Mouse (Mus musculus): ENCODE data around the gene Mbd3.

Gene Mbd3

DNA sequence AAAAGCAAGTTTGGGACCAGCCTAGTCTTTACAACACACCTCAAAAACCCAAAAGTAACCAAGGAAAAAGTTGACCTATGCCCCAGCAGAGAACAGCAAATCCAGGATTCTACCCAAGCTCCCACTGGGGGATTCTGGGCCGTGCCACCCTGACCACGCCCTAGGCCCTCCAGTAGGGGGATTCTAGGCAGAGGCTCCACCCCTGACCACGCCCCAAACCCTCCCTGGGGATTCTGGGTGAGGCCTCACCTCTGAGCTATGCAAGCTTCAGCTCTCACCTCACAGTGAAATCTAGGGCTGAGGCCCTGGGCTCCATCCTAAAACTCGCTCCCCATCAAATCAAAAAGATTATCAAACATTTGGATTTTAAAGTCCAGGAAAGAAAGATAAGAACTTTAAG, 24.2 kb upstream of the Mbd3 start:
- no peak for DNase-seq (ENCODE audit: extremely low spot score, low spot score)

DNA sequence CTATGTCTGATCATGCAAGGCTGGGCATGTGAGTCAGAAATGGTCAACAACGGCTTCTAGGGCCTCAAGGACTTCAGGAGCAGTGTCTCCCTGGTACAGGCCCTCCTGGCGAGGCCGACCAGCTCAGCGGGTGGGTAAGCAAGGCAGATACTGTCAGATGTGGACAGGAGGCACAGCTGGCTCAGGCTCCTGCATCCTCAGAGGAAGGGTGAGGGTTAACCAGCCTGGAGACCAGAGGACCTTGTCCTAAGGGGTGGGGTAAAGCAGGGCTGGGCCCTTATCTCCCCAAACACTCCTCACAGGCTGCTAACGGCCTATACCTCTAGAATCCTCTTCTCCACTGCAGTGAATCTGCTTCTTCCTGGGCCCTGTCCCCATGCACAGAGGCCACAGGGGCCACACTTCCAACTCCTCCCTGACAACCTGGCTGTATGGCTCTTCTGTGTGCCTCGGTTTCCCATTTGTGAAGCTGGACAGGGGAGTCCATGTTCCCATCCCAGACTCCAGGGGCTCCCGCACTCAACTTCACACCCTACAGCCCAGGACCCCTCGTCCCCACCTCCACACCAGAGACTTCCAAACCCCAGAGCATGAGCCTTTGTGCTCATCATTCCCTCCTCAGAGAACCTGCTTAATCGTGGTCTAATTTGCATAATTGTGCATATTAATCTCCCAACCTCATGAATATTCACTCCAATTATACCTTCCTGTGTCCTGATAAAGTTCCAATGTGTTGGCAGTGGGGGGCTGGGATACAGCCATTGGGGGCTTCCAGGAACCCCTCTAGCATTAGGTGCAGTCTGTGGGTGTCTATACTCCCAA, 22.5 kb upstream of the Mbd3 start:
- DNase-seq (ENCODE audit: extremely low spot score, low spot score): no peak

DNA sequence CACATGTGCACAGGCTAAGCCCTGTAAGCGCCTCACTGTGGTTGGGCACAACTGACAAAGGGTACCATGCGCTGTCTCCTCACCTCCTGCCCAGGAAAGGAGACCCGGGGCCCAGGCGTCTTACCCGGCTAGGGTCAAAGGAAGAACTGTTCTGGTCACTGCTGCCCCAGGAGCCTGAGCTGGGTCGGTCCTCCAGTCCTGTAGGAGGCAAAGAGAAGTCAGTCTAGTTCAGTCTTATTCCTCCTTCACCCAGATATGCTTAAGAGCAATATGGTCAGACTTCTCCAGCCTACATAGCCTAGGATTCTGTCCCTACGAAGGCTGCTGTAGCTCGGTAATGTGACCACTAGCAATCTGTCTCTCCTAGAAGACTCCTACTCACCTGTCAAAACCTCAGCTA, 21.9 kb upstream of the Mbd3 start:
- no peak for DNase-seq (ENCODE audit: extremely low spot score, low spot score)

DNA sequence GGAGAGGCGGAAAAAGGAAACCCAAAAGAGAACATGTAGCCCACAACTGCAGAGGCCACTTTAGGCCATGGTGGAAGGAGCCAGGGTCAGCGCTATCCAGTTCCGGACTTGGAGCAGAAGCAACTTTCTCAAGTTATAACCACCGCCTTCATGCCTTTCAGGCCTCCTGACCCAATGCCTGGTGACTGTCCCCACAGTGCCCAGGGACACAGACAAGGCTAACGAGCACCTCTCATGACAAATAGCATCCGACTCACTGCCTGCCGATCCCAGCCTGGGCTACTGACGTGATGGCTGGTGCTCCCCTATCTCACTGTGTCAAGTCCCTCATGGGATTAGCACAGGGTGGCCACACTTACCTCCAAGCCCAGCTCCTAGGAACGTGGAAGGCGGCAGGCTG, 21.4 kb upstream of the Mbd3 start:
- DNase-seq (ENCODE audit: extremely low spot score, low spot score): no peak

DNA sequence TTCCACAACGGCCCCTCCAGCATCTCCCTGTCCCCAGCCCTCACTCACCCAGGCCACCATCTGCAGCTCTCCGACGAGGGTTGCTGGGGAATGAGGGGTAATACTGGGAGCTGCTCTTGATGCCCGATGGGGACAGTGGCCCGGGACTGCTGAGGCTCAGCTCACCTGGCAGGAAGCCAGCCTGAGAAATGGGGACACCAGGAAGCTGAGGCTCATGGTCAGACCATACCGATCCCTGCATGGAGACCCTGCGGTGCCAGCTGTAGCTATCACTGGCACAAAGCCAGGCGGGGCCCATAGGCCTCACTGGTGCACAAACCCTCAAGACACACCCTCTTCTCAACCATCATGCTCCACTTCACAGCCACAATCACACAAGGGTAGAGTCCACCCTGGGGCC, 20.1 kb upstream of the Mbd3 start:
- DNase-seq (ENCODE audit: extremely low spot score, low spot score): no peak

DNA sequence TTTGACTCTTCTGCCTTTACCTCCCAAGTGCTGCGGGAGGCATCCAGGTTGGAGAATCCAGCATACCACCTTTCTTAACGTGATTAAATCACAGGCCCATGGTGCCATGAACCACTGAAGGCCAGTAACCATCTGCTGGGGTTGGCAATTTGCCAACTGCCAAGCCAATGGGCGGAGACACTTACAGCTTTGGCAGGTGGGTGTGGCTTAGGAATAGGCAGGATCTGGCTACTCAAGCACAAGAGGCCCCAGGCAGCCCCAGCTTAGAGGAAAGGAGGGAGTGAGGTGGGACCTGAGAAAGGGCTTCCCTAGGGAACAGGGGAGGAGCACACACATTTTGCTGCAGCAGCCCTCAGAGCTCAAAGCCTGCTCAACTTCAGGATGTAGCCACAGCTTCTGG, 19.0 kb upstream of the Mbd3 start:
- no peak for DNase-seq (ENCODE audit: extremely low spot score, low spot score)

DNA sequence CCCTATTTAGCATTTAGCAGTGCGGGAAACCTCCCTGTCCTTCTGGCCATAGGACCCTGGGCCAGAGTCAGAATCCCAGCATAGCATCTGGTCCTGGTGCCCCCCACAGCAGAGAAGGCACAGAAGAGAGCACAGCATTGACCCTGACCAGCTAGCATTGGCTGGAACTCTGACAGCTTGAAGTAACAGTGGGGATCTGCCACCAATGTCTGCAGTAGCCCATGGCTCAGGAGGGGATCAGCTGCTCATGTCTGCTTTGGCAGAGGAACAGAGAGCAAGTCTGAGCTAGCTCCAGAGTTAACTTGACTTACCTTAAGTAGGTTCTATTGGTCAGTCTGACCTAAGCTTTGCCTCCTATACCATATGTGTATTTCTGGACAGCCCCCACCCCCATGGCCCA, 18.5 kb upstream of the Mbd3 start:
- no peak for DNase-seq (ENCODE audit: extremely low spot score, low spot score)

DNA sequence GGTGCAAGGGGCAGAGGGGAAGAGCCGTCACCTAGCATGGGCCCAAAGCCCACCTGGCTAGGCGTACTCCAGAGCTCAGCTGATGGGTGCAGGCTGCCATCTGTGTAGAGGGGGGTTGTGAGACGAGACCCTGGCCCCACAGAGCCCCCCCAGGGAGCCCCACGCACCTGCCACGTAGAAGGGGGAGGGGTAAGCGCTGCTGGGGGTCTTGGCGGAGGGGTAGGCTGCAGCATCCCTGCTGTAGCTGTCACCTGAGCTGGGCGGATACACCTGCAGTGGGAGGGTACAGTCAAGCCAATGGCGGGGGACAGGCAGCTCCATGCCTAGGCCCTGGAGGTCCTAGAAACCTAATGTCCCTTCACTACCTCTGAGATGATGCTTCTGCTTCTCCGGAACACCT, 18.0 kb upstream of the Mbd3 start:
- no peak for DNase-seq (ENCODE audit: extremely low spot score, low spot score)

DNA sequence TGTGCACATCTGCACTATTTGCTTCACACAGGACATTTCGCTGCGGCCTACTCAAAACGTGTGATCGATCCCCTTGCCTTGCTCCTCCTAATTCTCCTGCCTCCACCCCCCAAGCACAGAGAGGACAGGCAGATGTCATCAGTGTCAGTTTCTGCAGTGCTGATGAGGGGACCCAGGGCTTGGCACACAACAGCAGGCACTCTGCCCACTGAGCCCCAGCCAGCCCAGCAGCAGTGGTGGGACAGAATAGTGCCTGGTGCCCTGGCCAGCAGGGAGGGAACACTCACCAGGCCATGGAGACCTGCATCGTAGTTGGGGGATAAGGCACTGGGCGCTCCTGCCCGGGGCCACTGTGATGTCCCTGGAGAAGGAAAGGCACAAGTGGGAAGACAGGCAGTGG, 16.2 kb upstream of the Mbd3 start:
- DNase-seq (ENCODE audit: extremely low spot score, low spot score): no peak

DNA sequence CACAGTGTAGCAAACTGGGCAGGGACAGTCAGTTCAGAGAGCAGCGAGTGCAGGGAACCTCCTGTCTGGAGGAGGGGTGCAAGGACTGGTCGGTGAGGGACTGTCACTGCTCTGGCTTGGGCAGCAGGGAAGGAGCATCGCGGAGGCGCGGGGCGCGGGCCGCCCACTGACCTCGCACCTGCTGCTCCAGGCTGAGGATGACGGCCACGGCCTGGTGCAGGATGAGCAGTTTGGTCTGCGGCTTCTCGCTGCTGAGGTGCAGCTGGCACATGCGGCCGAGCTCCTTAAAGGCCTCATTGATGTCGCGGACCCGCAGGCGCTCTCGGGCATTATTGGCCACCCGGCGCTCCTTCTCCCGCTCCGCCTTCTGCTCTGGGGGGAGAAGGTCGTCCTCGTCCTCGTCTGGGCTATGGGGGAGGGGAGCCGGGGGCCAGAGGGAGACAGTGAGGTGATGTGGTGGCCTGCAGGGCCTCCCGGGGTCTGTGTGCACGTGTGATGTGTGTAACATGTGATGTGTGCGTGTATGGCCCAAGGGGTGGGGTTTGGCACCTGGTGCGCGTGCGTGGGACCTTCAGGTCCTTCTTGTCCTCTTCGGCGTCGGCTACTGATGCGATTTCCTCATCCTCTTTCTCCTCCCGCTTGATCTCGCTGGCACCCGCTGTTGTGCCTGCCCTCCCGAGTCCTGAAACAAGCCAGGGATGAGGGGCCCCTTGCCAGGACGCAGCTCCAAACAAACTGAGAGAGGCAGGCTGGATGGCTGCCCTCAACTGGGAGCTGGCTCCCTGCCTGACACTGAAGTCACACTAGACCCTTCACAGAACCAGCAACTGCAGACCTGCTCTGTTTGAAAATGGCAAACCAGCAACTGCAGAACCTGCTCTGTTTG, 13.5 kb upstream of the Mbd3 start:
- DNase-seq (ENCODE audit: extremely low spot score, low spot score): no peak

DNA sequence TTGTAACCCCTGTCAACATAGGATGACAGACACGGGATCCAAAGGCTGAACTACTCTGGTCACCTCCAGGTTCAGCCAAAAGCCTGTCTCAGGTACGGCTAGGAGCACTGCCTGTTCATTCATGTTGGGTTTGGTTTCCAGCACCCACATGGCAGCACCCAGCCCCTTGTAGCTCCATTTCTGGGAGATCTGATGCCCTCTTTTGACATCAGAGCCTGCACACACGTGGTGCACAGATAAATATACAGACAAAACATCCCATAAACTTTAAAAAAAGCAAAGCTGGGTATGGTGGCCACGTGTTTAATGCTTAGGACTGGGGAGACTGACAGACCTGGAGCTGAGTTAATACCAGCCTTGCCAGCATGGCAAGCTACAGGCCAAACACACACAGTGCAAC, 8.6 kb upstream of the Mbd3 start:
- DNase-seq (ENCODE audit: extremely low spot score, low spot score): no peak

DNA sequence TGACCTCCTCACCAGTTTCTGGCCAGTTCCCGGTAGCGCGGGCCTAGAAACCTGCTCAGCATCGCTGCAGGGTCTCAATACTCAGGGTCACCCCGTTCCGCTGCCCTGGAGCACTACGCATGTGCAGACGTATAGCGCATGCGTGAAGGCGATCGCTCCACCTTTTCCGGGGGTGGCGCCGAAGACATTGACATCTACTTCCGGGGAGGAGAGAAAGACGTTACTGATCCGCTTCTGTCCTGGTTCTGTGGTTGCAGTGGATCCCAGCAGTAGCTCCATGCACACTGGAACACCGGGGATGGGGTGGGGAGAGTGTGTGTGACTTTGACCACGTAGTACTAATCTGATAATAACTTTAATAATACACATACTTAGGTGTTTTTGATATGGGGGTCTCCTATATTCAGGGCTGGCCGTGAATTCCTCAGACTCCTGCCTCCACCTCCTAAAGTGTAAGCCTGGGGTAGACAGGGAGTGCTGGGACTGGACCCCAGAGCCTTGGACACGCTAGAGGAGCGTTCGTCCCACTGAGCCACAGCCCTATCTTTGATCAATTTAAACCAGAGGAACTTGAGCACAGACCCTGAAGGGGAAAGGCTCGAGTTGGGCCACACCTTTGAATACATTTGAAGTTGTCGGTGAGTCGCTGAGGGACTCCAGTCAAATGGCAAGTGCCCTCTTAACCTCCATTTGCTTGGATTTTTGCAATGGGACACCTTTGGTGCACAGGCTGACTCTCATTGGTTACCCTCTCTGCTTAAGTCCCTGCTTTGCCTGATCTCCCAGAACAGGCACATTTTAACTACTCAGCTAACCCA, 7.5 kb upstream of the Mbd3 start, which contains the start of gene Uqcr11:
Gene Uqcr11, minus strand, starts transcription at position 147 of the 818 bp plus-strand sequence.
- DNase-seq (ENCODE audit: extremely low spot score, low spot score): peak; percentile 85

DNA sequence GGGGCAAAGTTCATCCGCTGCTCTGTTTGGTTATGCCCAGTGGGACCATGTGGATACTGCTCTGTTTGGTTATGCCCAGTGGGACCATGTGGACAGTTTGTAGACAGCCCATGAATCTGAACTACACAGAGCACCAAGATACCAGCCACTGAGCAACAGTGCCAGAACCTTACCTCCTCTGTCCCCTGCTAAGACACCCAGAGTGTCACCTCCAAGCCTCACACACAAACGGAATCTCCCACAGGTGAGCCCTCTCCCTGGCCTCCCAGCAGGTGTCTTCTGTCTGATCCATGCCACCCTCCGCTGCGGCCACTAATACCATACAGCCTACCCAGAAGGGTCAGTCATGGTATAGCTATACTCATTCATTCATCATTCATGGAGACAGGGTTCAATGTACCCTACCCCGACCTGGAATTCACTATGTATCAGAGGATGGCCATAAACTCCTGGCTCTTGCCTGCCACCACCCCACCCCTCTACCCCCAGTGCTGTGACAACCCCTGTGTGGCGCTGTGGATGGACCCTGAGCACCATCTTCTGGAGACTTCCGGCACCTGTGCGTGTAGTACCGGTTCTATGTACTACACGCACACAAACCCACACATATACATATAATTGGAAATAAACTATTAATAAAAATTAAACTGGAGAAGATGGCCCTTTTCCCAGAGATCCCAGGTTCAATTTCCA, 6.3 kb upstream of the Mbd3 start:
- DNase-seq (ENCODE audit: extremely low spot score, low spot score): no peak

DNA sequence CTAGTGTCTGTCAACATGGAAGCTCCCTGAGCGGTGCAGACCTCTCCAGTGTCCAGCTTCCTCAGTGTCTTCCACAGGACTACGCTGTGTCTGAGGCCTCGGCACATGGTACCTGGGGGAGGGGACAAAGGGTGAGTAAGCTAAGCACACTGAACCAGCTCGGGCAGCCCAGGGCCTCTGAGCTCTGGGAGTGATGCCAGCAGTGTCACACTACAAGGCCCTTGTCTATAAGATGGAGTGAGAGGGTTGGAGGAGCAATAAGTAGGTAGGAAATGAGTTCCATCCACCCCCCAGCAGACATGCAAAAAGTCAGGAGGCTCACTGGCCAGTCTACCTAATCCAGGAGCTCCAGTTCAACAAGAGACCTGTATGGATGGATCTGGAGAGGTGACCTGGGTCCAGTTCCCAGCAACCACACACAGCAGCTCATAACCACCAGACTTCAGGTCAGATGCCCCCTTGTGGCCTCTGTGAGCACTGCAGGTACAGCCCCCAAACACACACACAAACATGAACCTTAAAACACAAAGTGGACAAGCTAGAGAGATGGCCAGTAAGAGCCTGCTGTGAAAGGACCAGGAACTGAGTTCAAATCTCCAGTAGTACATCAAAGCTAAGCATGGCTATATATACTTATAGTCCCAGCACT, 3.8 kb upstream of the Mbd3 start:
- DNase-seq (ENCODE audit: extremely low spot score, low spot score): no peak

DNA sequence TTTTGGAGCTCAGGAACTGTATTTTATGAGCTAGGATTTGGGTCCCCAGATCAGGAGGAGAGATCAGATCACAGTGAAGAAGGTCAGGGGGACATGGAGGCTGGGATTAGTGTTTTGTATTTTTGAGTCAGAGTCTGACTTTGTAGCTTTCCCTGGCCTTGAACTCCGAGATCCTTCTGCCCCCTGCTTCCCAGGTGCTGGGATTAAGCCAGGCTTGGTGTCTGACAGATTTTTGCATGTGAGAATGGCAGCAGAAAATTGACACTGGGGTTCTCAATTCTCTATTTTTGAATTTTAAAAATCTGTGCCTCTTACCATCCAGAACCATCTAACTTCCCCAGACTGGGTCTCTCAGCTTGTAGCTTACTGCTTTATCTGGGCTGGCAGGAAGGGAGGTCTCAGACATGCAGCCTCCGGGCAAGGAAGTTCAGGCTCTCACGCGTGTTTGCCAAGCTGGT, 1.4 kb upstream of the Mbd3 start:
- DNase-seq (ENCODE audit: extremely low spot score, low spot score): no peak

DNA sequence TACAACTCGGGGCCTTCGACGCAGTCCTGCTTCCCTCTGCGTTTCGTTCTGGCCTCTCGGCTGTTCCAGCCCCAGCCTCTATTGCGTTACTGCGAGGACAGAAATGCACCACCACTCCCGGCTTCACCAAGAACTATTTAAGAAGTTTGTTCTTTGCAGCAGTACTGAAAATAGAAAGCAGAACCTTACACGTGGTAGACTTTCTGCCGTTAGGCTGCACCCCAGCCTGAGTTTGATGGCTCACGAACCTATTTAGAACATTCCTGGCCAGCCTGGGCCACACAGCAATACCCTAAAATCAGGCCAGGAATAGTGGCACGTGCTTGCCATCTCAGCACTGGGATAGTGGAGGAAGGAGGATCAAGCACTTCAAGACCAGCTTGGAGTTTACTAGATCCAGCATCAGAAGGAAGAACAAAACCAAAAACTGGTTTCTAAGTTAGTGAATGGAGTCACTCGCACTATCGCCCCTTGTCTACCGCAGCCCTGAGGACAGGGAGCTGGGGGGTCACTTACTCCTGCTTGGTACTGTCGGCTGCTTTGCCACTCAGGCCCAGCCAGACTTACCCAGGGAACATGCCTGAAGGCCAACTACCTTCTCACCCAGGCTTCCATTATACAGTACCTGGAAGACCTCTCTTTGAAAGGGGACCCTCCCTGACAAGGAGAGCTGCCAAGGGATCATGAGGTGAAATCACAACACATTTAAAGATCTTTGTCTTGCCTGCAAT, 788 bp upstream of the Mbd3 start:
- no peak for DNase-seq (ENCODE audit: extremely low spot score, low spot score)

DNA sequence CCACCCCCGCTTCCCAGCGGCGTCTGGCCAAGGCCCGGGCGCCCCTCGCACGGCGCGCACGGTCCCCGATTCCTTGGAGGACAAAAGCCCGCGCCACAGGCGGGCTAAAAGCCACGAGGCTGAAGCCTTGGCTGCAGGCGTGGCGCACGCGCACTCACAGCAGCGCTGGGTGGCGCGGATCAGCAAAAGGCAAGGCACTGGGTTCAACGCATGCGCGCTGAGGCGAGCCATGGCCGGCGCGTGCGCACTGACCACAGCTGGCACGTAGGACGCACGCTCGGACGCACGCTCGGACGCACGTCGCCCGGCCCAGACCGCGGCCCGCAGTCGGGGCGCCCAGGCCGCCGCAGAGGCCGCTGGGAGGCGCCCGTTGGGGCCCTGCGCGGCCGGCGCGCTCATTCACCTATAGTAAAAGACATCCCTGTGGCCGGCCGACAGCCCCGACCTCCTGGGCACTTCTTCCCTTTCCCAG, 595 bp downstream of the Mbd3 start:
- peak; percentile 100 for DNase-seq (ENCODE audit: extremely low spot score, low spot score)

DNA sequence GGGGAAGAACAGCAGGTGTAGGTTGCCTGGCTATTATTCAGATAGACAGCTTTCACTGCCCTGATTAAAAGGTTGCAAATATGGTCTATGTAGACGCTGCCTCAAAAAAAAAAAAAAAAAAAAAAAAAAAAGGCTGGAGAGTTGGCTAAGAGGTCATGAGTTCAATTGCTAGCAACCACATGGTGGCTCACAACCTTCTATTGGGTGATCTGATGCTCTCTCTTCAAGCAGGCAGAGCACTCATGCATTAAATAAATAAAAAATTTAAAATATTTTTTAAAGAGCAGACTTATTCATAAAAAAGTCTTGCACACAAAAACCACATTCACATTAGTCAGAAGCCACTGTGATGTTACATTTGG, 1.2 kb downstream of the Mbd3 start:
- DNase-seq (ENCODE audit: extremely low spot score, low spot score): no peak

DNA sequence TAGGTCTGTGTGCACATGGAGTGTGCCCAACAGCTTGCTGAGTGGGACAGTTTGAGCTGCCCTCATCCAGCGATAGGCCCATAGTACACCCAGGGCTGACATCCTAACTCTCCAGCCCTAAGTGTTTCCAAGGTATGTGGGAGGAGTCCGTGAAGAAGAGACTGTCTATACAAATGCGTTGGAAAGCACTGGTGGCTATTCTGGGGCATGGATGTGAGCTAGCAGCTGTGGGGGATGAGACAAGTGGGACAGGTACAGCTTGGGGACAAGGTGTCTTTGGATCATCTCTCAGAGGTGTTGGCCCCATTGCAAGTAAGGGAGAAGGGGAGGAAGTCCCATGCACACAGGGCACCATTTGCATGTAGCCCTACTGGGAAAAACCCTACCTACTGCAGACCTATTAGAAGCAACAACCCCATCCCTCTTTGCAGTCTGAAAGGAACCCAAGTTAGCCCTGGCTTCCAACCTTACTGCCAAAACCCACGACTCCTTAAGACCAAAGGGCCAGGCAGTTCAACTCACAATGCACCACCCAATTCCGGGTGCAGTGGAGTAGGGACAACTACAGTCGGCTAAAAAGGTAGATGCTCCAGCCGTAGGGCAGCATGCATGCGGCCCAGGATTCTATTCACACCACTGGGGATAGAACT, 1.7 kb downstream of the Mbd3 start:
- no peak for DNase-seq (ENCODE audit: extremely low spot score, low spot score)

Data from neural tube, embryonic 10.5 days (tissue).